Mouse (Mus musculus): Measurements from ENCODE around the gene Rinl.

DNA sequence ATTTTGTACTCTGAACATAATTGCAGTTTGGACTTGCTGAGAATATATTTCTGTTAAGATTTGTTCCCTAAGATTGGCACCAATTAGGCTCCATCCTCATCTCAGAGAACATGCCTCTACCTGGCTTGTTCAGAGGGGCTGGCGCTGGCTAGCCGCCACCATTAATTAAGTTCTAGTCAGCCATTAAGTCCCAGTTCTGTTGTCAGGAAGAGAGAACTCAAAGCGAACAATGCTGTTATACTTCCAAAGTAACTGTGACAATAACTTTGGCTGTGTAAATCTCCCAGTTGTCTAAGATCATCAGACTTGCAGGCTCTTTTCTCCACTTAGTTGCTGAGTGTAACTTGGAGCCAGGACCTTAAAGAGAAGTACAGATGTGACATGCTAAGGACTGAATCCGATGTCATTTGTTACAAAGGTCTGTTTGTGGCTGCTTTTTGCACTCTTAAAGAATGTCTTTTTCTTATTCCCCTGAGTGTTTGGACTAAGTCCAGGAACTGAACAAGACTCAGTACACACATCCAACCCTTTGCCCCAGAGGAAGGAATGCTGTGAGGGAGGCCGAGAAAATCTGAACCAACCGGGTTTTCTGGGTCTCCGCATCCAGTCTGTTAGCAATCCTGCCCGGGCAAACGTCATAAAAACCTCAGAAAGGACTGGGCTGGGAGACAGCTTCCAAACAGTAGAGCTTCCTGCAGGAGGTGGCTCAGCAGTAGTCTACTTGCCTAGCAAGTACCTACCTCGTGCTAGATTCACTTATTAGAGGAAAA, 13.3 kb downstream of the Rinl start:
- TF ChIP-seq UBTF (IDR thresholded peaks at IDR 0.05; ENCODE audit: low read depth, low read length) = no peak
- TF ChIP-seq TBP (conservative IDR thresholded peaks at IDR 0.05; ENCODE audit: low read depth, low read length) = no peak
- TF ChIP-seq CTCF (conservative IDR thresholded peaks at IDR 0.05 in 1 of 2, IDR thresholded peaks at IDR 0.05 in 1 of 2; ENCODE audit: low read depth in 2 of 2, low read length in 2 of 2) = no peak
- no peak for TF ChIP-seq MAZ (IDR thresholded peaks at IDR 0.05; ENCODE audit: low read depth, low read length)
- no peak for TF ChIP-seq POLR2A (IDR thresholded peaks at IDR 0.05; ENCODE audit: low read depth, low read length)
- TF ChIP-seq EP300 (IDR thresholded peaks at IDR 0.05; ENCODE audit: low read length) = no peak
